Mouse (Mus musculus) forelimb bud, embryonic 11.5 days (tissue): Measurements from ENCODE around the gene Vps13c.

Experiments used
- DNase-seq: peaks from one replicate; pipeline ENCODE4 v3.0.0-alpha.2; 2012; ENCODE audit warnings: low read depth, low spot score

The Vps13c gene

DNA sequence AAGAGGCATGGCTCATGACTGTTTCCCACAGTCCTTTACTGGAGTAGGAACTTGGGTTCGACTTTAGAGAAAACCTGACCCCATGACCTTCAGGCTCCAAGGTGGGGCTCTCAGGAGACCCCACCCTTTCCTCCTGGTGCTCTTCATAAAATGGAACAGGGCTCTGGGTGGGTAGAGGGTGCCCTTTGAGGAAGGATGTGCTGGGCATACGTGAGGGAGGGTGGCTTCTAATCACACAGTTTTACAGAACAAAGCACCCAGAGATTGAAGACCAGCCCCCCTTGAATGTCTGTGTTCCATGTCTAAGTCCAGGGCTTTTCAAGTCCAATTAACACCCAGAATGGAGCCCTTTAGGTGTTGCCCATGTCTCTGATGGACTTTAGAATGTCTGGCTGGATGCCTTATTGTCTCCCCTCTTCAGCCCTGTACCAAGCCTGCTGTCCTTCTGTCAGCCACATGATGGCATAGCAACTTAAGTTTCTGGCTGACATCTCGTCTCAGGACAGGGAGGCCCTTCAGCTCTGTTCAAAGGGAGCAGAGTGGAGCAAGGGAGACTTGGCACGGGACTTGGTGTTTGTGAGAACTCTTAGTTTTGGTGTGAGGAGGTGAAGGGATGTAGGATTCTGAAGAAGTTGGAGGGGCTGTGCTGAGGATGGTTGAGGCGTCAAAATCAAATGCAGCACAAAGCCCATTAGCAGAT, 176.2 kb downstream of the Vps13c start:
- peak; percentile 53 for DNase-seq

DNA sequence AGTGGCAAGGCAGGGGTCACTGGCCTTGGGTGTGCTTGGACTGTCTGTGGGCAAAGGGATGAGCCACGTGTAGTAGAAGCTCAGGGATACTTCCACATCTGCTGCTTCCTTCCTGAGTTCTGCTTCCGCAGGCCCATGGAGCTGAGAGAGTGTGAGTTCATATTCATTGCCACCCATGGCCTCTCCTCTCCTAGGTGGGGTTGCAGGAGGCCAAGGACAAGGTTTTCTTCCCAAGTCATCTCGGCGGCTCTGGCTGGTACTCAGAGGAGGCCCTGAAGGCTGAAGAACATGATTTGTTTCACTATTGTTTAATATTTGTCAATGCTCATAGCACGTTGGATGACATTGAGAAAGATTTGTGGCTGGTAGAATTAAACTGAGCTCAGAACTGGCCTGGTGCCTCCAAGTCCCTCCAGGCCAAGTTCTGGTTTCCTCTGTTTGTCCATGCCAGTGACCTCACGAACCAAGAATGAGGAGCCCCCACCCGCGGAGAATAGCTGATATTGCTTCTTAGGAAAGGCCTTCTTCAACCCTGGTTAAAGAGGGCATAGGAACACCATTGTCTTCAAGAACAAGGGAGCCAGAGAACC, 180.7 kb downstream of the Vps13c start:
- no peak for DNase-seq

DNA sequence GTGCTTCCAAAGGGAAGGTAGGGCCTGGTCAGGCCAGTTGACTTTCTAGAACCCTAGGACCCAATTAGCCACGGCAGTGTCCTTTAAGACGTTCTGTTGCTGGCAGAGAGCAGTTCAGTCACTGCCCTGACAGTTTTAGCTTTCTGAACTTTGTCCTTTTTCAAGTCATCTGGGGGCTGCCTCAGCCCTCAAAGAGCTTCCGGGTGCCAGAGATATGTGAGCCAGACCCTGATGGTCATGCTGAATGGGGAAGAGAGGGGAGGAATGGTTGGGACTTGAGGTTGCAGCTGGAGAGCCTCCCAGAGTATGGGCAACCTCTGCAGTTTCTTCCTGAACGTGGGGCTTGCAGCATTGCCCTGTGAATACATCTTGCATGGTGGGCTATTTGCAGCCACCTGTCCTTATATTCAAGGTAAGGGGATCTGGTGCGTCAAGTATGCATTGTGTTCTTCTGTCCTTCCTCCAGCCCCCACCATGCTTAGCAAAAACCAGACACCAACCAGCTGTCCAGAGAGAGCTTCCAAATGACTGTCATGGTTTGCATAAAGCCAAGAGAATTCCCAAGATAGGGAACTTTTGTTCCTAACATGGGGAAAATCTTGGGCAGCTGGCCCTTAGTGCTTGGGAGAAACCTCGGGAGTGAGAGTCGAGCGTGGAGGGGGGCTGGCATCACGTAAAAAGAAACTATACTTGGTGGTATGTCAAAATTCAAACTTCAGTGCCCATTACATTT, 182.3 kb downstream of the Vps13c start:
- DNase-seq: no peak

DNA sequence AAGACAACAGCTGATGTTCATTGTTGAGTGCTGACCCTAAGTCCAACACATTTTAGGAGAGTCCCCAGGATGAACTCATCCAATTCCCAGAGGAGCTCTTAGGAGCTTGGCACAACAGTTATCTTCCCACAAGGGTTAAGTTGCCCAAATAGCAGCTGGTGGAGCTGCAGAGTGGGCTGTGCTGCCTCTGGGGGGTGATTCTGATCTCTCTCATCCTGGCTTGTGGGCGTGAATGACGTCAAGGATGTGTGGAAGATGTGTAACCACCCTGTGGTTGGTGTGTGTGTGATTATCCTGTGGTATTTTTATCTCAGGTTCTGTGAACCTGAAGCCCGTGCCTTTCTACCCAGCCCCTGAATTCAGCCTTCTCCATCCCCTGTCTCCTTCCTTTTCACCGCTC, 188.4 kb downstream of the Vps13c start:
- no peak for DNase-seq

DNA sequence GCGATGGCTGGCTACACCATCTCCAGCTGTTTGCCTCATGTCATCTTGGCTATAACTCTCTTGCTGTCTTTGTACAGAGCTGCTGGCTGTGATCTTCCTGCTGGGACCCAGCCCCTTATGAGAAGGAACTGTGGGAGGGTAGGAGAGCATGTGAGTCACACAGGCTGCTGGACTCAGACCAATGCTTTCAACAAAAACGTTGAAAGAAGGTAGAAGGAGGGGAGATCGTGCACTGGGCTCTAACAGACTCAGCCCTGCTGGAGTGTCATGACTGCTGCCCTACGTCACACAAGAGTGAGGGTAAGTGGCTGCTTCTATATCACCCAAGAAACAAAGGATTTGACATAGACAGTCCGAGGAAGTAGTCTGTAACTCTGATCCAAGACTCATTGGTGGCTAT, 193.6 kb downstream of the Vps13c start:
- DNase-seq: no peak
